ENCODE assay signal across 14 mouse cellular contexts in the genomic region with DNA sequence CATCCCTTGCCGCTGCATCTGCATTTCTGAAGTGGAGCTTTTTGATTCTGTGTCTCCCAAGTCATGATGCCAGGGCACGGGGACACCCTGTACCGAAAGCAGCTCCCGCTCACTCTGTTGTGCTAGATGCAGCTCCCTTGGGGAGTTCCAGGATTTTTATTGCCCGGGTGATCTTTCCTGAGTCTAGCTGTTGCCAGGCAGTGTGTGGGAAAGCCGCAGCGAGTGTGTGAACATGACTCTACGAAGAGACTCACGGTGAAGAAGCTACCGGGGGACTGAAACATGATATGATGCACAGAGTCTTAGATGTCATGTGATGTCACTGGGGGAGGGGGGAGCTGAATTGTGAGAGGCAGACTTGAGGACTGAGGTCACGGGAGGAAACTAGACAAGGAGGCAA.
DNase-seq lines count a peak whose midpoint lies in the region; ATAC-seq and TF ChIP-seq lines count a peak whose summit lies in the region.
"Had no signal": no experiment of that assay in that cellular context is flagged by ENCODE, and none has a peak within 500 bp of the region (broad histone marks: within the 10 kb centered on the region; RNA-seq: fewer than 3 reads in every experiment).

No protein-coding gene starts in this region.

- peak; percentile 41; the same call in 1 of the 2 replicates for ATAC-seq in limb, embryonic 14.5 days (ENCODE audit: low FRiP score, low read depth)
- peak; percentile 42 for ATAC-seq in midbrain, embryonic 11.5 days (ENCODE audit: low FRiP score)
- no peak for ATAC-seq in forebrain, embryonic 16.5 days
- ATAC-seq: forebrain, embryonic 13.5 days had no signal

- H3K4me2 ChIP-seq in limb, embryonic 14.5 days (replicated peaks; ENCODE audit: low read depth, low read length, severe bottlenecking) = no peak overlapping the region
- peak overlapping the region; percentile 23; the same call in 1 of the 2 replicates for H3K4me2 ChIP-seq in midbrain, embryonic 11.5 days
- no peak overlapping the region for H3K4me2 ChIP-seq in forebrain, embryonic 16.5 days (ENCODE audit: low read length)
- H3K4me2 ChIP-seq: forebrain, embryonic 13.5 days; limb, embryonic 15.5 days had no signal

- no peaks in the 10 kb centered on the region for H3K27me3 ChIP-seq in limb, embryonic 14.5 days (ENCODE audit: control insufficient read depth, insufficient read depth, low read length)
- H3K27me3 ChIP-seq in limb, embryonic 10.5 days (ENCODE audit: low read depth, poor library complexity, severe bottlenecking) = no peaks in the 10 kb centered on the region
- no peaks in the 10 kb centered on the region; the same call in 1 of the 2 replicates for H3K27me3 ChIP-seq in midbrain, embryonic 11.5 days (ENCODE audit: control insufficient read depth, insufficient read depth, low read length)
- no peaks in the 10 kb centered on the region for H3K27me3 ChIP-seq in forebrain, embryonic 16.5 days (replicated peaks; ENCODE audit: control insufficient read depth, insufficient read depth, low read length)
- H3K27me3 ChIP-seq: limb, embryonic 15.5 days had no signal

- H3K9me3 ChIP-seq in limb, embryonic 14.5 days (ENCODE audit: control insufficient read depth, low read length) = no peaks in the 10 kb centered on the region
- H3K9me3 ChIP-seq in limb, embryonic 10.5 days (replicated peaks) = no peaks in the 10 kb centered on the region
- H3K9me3 ChIP-seq in midbrain, embryonic 11.5 days (ENCODE audit: control insufficient read depth, low read length) = no peaks in the 10 kb centered on the region
- no peaks in the 10 kb centered on the region for H3K9me3 ChIP-seq in forebrain, embryonic 16.5 days (ENCODE audit: control insufficient read depth, low read length)
- H3K9me3 ChIP-seq: forebrain, embryonic 13.5 days; limb, embryonic 15.5 days had no signal

- H3K36me3 ChIP-seq in limb, embryonic 14.5 days (ENCODE audit: control insufficient read depth, insufficient read depth, low read length) = peaks cover 21% of the 10 kb centered on the region
- H3K36me3 ChIP-seq in limb, embryonic 10.5 days = peaks cover 24% of the 10 kb centered on the region
- no peaks in the 10 kb centered on the region for H3K36me3 ChIP-seq in midbrain, embryonic 11.5 days (ENCODE audit: control insufficient read depth, insufficient read depth, low read length)
- no peaks in the 10 kb centered on the region for H3K36me3 ChIP-seq in forebrain, embryonic 16.5 days (ENCODE audit: control insufficient read depth, insufficient read depth)
- H3K36me3 ChIP-seq: limb, embryonic 15.5 days had no signal

- 39% methylated on average over 11 of the region's 11 CpGs for WGBS in limb, embryonic 14.5 days
- 36% methylated on average over 11 of the region's 11 CpGs for WGBS in limb, embryonic 10.5 days
- WGBS in midbrain, embryonic 11.5 days = 25% methylated on average over 11 of the region's 11 CpGs
- WGBS in forebrain, embryonic 16.5 days = 42% methylated on average over 11 of the region's 11 CpGs

- DNase-seq in limb, embryonic 14.5 days (ENCODE audit: low spot score) = no peak
- no peak for DNase-seq in limb, embryonic 10.5 days (ENCODE audit: low spot score)
- peak; percentile 49 for DNase-seq in embryo, embryonic 9.5 days (ENCODE audit: extremely low spot score)
- DNase-seq in midbrain, embryonic 11.5 days (ENCODE audit: low spot score, missing footprints) = peak; percentile 86
- DNase-seq in skeletal muscle tissue, adult 2 months (ENCODE audit: low read depth, low spot score) = peak; percentile 25
- DNase-seq in urinary bladder, postnatal 14 days (ENCODE audit: low spot score) = no peak
- DNase-seq in cerebellum, adult 11-12 months = no peak
- DNase-seq: adrenal gland, postnatal 25 days; cerebellum, postnatal 36 days; heart, postnatal 10 days; lung, postnatal 4 days had no signal

- 0 out of 2 replicates have a peak, but pooled peaks cover 4% of the 10 kb centered on the region for H3K4me1 ChIP-seq in limb, embryonic 14.5 days (ENCODE audit: control insufficient read depth, insufficient read depth, low read length)
- peaks cover 29% of the 10 kb centered on the region for H3K4me1 ChIP-seq in limb, embryonic 10.5 days
- no peaks in the 10 kb centered on the region; the same call in 1 of the 2 replicates for H3K4me1 ChIP-seq in midbrain, embryonic 11.5 days (ENCODE audit: control insufficient read depth, insufficient read depth, low read length)
- no peaks in the 10 kb centered on the region for H3K4me1 ChIP-seq in forebrain, embryonic 16.5 days (replicated peaks; ENCODE audit: control insufficient read depth, insufficient read depth, low read length)

- no peak overlapping the region for H3K4me3 ChIP-seq in limb, embryonic 14.5 days (replicated peaks; ENCODE audit: low read length)
- H3K4me3 ChIP-seq in limb, embryonic 10.5 days = no peak overlapping the region
- H3K4me3 ChIP-seq in midbrain, embryonic 11.5 days (ENCODE audit: low read depth, low read length) = no peak overlapping the region
- H3K4me3 ChIP-seq in forebrain, embryonic 16.5 days (replicated peaks; ENCODE audit: low read length) = no peak overlapping the region
- H3K4me3 ChIP-seq: forebrain, embryonic 13.5 days; limb, embryonic 15.5 days had no signal

- H3K9ac ChIP-seq in limb, embryonic 14.5 days (ENCODE audit: low read depth, low read length, severe bottlenecking) = no peak overlapping the region
- H3K9ac ChIP-seq in midbrain, embryonic 11.5 days (ENCODE audit: low read length) = no peak overlapping the region
- no peak overlapping the region for H3K9ac ChIP-seq in forebrain, embryonic 16.5 days (replicated peaks; ENCODE audit: low read depth, low read length)
- H3K9ac ChIP-seq: forebrain, embryonic 13.5 days; limb, embryonic 15.5 days had no signal

- no peak overlapping the region for H3K27ac ChIP-seq in limb, embryonic 14.5 days (replicated peaks; ENCODE audit: low read depth, low read length)
- no peak overlapping the region for H3K27ac ChIP-seq in limb, embryonic 10.5 days
- no peak overlapping the region for H3K27ac ChIP-seq in midbrain, embryonic 11.5 days (ENCODE audit: low read depth, low read length)
- H3K27ac ChIP-seq in forebrain, embryonic 16.5 days (ENCODE audit: low read length) = no peak overlapping the region
- H3K27ac ChIP-seq: forebrain, embryonic 13.5 days; limb, embryonic 15.5 days had no signal

- TF ChIP-seq POLR2A in limb, embryonic 14.5 days (IDR thresholded peaks at IDR 0.05; ENCODE audit: borderline replicate concordance, extremely low read depth, insufficient read depth, insufficient read length) = no peak

Comparison
In these comparisons a context has a peak if more than half of its experiments do, and no peak if none do; other contexts are left out.
1. DNase-seq: peak in embryo, embryonic 9.5 days (single experiment), midbrain, embryonic 11.5 days (single experiment) and skeletal muscle tissue, adult 2 months (single experiment); none in limb, embryonic 14.5 days (single experiment), limb, embryonic 10.5 days (single experiment), urinary bladder, postnatal 14 days (single experiment) and cerebellum, adult 11-12 months (single experiment).